Mouse (Mus musculus): ENCODE results near the gene Pik3c2g.

- no peak for TF ChIP-seq POLR2A (IDR thresholded peaks at IDR 0.05; ENCODE audit: insufficient read depth, low read depth, low read length)
- TF ChIP-seq CTCF (IDR thresholded peaks at IDR 0.05) = peak; percentile 48
- no peak for TF ChIP-seq EP300 (IDR thresholded peaks at IDR 0.05; ENCODE audit: insufficient read depth, low read depth, low read length)
Measured at GRCm38 (mm10) chr6:139538469-139538868, 48.6 kb upstream of the Pik3c2g start.
